Mouse (Mus musculus) kidney, postnatal 25 days (tissue): ENCODE results near the gene H2-Ob.
"Not testable (repeated sequence)": the region's sequence is repeated elsewhere in the genome, so short reads cannot be mapped to it uniquely, and the experiment has no call there.

Experiments used
- DNase-seq, 2 experiments: peaks; one replicate each; pipeline ENCODE4 v3.0.0; 2021; ENCODE audit warnings: mixed read lengths in 2 of 2

The H2-Ob gene

DNA sequence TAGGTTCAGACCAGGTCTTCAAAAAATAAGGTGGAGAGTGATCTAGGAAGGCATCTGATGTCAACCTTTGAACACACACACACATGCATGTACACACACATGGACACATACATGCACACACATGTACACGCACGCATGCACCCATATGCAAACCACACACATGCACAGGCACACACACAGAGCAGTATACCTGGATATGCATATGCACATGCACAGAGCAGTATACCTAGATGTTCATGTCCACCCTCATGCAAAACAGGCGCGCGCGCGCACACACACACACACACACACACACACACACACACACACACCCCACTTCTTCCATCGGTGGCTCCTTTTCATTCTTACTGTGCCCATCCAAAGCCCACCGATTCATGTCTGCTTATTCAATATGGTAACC, 30.8 kb upstream of the H2-Ob start:
- DNase-seq, result peak in 1 of 2 experiments; percentile 20

DNA sequence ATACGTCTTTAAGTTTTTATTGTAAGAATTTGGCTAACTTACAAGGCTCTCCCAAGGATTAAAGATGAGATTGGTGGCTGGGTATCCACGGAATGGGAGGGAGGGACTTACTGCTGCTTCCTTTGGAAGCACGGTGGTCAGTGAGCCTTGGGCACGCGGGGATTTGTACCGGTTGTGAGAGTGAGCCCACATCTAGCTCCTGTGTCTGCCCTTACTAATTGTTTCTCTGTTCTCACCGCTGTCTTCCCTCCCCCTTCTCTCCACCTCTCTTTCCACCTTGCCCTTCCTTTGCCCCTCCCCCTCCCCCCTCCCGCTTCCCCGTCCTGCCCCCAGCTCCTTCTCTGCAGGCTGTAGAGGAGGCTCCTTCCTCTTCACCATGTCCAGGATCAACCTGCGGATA, 30.3 kb upstream of the H2-Ob start:
- peak in 1 of 2 experiments; percentile 24 for DNase-seq

DNA sequence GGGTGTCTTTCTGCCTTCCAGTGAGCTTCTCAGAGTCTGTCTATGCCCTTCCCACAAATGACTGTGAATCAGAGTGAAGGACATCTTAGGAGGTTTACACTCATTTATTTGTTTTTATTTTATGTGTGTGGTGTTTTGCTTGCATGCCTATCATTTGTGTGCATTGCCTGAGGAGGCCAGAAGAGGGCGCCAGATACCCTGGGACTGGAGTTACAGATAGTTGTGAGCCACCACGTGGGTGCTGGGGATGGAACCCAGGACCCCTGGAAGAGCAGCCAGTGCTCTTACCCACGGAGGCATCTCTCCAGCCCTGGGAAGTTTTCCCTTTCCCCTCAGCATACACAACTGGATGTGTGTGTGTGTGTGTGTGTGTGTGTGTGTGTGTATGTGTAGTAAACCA, 29.0 kb upstream of the H2-Ob start:
- peak in 1 of 2 experiments; percentile 13 for DNase-seq

DNA sequence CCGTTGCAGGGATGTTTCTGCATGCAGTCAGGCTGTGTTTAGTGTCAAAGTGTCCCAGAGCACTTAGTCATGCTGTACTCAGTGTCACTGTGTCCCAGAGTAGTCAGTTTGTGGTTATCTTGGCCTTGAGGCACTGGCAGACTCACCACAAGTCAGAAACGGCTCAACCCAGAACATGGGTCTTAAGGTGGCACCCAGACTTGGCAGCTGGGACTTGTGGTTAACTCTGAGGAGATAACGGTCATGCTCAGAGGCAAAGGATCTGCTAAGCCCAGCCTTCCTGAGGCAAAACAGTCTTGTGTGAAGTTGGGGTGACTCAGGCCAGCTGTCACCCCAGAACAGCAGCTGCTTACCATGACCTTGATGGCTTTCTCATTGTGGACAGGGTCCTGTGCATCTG, 28.1 kb upstream of the H2-Ob start:
- DNase-seq, result no peak

DNA sequence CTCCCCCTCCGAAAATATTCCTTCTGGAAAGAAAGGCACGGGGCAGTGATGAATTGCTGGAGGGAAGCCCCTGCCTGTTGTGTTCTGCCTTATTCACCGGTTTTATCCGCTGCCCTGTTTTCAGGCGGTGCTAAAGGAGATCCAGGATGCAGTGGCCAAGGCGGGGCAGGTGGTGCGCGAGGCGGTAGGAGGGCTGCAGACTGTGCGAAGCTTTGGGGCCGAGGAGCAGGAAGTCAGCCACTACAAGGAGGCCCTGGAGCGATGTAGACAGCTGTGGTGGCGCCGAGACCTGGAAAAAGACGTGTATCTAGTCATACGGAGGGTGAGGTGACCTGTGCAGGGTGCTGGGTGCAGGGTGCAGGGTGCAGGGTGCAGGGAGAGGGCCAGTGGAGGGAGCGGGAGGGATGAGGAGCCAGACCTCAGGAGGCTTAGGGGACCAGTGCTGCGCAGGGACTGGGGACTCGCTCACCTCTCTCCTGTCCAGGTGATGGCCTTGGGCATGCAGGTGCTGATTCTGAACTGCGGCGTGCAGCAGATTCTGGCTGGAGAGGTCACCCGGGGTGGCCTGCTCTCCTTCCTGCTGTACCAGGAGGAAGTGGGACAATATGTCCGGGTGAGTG, 26.8 kb upstream of the H2-Ob start:
- peak in 1 of 2 experiments; percentile 33 for DNase-seq

DNA sequence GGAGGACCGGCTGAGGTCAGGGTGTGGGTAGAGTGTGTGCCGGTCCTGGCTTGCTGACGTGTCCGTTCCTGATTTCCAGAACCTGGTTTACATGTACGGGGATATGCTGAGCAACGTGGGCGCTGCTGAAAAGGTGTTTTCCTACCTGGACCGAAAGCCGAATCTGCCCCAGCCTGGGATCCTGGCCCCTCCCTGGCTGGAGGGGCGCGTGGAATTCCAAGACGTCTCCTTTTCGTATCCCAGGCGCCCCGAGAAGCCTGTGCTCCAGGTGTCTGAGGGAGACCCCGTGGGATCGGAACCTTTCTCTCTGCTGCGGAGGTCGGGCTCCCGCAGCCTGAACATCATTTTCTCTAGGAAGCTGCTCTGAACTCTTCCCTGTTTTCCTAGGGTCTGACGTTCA, 24.8 kb upstream of the H2-Ob start:
- DNase-seq, result peak in 1 of 2 experiments; percentile 33

DNA sequence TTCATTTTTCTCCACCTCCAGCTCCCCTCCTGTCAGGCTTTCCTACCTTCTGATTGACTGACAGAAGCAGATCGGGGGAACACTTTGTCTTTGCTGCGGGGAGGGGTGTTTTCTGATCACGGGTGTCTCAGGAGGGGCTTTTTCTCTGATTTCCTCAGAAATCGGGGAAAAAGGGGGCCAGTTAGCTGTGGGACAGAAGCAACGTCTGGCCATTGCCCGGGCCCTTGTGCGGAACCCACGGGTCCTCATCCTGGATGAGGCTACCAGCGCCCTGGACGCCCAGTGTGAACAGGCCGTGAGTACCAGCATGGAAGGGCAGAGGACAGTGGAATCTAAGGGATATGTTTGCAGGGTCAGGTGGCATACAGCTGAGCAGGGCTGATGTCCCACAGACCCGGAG, 23.5 kb upstream of the H2-Ob start:
- peak in 1 of 2 experiments; percentile 30 for DNase-seq

DNA sequence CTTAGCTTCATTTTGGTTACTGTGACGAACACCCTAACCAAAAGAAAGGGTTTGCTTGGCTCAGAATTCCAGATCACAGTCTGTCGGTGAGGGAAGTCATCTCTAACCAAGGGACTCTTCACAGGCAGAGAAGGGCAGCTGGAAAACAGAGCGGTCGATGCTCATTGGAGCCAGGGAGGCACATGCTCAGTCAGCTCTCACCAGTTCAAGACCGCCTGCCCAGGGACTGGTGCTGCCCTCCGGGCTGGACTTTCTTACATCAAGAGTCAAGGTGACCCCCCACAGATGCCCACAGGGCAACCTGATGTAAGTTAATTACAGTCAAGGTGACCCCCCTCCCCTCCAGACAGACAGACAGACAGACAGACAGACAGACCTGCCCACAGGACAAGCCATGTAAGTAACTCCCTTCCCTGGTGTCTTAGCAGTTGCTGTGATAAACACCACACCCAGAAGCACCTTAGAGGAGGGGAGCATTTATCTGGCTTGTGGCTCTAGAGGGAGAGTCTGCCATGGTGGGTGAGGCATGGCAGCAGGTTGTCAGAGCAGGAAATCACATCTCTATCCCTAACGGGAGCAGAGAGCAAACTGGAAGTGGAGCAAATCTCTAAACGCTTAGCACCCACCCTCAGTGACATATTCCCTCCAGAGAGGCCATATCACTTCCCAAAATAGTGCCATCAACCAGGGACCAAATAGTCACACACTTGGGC, 21.3 kb upstream of the H2-Ob start:
- DNase-seq, result peak in 1 of 2 experiments; percentile 24

DNA sequence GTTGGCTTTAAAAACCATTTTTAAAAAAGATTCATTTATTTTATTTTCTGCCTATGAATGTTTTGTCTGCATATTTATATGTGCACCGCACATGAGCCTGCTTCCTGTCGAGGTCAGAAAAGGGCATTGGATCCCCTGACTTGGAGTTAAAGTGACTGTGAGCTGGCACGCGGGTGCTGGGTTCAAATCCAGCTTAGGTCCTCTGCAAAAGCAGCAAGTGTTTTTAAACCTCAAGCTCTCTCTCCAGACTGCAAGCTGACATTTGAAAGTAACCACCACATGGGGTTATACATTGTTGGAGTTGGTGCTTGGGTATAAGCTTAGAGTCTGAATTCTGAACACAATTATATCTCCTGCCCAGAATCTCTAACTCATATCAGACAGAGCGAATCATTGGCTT, 20.7 kb upstream of the H2-Ob start:
- DNase-seq, result peak in 1 of 2 experiments; percentile 13

DNA sequence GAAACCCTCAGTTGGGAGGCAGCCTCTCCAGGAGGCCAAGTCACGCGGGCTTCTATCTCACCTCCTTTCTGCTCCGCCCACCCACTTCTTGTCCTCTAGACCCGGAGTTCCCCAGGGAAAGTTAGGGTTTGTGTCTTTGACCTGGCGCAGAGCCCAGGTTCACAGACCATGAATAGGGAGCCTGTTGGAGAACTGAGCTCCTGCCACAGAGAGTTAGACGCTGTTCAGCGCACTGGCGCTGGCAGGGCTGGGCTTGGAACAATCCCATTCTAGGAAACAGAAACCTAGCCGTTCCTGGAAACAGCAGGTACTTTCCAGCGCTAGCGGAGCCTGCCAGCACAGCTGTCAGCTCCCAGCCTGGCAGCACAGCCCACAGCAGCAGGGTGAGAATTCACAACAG, 20.0 kb upstream of the H2-Ob start:
- DNase-seq, result peak; percentile 87 to 93

DNA sequence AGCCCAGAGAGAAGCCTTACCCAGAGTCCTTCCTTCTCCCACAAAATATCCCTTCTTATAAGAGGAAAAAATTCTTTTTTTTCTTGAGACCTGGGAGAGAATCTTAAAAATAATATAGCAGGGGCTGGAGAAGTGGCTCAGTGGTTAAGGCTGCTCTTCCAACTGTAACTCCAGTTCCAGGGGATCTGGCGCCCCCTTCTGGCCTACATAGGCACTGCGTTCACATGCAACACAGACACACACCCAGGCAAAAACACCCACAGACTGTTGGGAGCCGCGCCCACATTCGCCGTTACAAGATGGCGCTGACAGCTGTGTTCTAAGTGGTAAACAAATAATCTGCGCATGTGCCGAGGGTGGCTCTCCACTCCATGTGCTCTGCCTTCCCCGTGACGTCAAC, 19.6 kb upstream of the H2-Ob start:
- DNase-seq, result peak; percentile 70 to 80

DNA sequence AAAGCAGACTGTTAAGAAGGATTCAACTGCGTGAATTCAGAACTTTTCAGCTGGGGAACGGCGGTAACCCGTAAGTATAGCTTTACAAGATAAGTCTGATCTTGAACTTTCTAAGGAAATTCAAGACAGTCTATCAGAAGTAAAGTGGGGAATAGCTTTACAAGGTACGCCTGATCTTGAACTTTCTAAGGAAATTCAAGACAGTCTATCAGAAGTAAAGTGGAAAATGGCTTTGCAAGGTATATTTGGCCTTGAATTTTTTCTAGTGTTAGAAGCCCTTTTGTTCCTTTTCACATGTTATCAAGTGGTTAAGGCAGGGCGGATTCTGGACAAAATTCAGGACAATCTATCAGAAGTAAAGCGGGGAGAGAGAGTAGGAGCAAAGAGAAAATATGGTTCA, 18.9 kb upstream of the H2-Ob start:
- not testable (repeated sequence) for DNase-seq

DNA sequence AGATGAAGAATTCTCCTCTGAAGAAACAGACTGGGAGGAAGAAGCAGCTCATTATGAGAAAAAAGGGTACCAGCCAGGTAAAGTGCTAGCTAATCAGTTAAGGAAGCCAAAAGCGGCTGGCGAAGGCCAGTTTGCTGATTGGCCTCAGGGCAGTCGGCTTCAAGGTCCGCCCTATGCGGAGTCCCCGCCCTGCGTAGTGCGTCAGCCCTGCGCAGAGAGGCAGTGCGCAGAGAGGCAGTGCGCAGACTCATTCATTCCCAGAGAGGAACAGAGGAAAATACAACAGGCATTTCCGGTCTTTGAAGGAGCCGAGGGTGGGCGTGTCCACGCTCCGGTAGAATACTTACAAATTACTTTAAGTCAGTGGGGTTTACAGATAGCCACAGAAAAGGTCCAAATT, 18.3 kb upstream of the H2-Ob start:
- not testable (repeated sequence) for DNase-seq

DNA sequence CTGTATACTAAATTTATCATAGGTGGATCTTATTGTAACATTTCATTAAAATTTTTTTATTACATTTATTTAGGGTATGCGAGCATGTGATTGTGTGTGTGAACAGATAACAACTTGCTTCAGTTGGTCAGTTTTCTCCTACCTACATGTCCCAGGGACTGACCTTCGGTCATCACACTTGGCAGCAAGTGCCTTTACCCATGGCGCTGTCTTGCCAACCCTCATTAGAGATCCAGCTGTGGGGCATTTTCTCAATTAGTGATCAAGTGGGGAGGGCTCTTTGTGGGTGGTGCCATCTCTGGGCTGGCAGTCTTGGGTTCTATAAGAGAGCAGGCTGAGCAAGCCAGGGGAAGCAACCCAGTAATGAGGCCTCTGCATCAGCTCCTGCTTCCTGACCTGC, 13.9 kb upstream of the H2-Ob start:
- DNase-seq, result peak in 1 of 2 experiments; percentile 36

DNA sequence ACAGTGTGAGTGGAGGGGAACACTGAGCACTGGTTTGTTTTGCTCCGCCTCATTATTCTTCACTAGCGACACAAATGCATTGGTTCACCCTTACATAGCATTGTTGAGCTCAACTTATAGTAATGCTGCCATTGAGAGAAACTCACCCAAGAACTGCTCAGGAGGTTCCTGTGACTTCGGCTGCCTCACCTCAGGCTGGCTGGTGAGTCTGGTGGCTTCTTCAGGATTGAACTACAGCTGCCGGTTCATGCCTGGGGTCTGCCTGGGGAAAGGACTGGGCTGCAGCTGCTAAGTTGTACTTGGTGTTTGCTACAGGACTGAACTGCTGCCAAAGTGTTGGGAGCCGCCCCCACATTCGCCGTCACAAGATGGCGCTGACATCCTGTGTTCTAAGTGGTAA, 13.3 kb upstream of the H2-Ob start:
- no peak for DNase-seq

DNA sequence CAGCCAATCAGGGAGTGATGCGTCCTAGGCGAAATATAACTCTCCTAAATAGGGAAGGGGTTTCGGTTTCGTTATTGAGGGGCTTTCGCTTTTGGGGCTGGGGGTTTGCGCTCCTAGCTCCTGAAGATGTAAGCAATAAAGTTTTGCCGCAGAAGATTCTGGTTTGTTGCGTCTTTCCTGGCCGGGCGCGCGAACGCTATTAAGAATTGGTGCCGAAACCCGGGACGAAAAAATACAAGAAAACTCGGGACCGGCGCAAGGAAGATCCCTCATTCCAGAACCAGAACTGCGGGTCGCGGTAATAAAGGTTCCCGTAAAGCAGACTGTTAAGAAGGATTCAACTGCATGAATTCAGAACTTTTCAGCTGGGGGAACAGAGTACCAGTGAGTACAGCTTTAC, 12.8 kb upstream of the H2-Ob start:
- not testable (repeated sequence) for DNase-seq

DNA sequence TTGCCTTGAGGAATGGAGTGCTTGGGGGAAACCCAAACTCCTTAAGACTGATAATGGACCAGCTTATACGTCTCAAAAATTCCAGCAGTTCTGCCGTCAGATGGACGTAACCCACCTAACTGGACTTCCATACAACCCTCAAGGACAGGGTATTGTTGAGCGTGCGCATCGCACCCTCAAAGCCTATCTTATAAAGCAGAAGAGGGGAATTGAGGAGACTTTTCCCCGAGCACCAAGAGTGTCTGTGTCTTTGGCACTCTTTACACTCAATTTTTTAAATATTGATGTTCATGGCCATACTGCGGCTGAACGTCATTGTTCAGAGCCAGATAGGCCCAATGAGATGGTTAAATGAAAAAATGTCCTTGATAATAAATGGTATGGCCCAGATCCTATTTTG, 7.7 kb upstream of the H2-Ob start:
- DNase-seq, result not testable (repeated sequence)

DNA sequence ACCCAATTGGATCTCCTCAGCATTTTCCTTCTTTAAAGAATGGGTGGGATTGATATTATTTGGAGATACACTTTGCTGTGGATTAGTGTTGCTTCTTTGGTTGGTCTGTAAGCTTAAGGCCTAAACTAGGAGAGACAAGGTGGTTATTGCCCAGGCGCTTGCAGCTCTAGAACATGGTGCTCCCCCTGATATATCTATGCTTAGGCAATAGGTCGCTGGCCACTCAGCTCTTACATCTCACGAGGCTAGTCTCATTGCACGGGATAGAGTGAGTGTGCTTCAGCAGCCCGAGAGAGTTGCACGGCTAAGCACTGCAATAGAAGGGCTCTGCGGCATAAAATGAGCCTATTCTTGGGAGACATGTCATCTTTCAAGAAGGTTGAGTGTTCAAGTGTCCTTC, 6.7 kb upstream of the H2-Ob start:
- not testable (repeated sequence) for DNase-seq

DNA sequence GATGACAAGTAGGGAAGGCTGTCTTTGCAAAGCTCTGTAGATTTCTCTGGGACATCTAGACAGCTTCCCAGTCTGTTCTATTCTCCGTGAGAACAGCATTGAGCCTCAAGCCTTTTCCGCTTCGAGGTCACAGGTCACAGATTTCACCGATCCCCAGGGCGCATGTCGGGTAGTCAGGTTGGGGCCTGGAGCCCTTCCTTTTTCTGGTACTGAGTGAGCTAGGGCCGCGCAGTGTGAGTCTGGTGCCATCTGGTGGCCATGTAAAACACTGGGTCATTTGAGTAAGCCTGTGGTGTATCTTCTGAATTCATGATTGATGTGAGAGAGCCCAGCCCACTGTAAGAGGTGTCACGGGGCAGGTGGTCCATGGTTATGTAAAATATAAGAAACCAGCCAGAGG, 3.8 kb upstream of the H2-Ob start:
- DNase-seq, result peak; percentile 84 to 86

DNA sequence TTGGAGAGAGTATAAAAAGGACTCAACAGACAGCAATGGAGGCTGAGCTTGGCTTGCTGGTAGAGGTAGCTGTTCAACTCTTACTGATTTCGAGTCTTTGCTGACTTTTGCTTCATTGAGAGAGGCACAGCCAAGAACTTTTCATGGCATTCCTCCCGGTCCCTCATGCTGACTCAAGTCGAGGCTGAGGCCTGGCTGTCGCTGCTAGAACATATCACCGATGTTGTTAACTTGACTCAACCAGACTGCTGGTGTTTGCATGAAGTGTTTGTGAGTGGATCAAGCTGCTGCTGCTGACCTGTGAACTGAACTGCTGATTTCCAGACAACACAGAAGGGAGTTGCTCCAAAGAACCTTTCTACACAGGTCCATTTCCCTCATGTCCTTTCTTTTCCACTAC, 2.0 kb upstream of the H2-Ob start:
- no peak for DNase-seq

DNA sequence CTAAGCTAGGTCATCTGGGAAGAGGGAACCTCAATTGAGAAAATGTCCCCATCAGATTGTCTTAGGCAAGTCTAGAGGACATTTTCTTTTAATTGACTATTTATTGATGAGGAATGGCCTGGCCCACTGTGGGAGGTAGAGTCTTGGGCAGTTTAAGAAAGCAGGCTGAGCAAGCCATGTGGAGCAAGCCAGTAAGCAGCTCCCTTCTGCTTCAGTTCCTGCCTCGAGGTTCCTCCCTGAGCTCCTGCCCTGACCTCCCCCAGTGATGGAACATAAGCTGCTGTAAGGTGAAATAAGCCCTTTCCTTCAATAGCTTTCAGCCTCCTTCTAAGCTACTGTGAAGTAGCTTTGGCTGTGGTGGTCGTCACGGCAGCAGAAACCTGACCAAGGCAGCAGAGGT, 962 bp upstream of the H2-Ob start:
- no peak for DNase-seq

DNA sequence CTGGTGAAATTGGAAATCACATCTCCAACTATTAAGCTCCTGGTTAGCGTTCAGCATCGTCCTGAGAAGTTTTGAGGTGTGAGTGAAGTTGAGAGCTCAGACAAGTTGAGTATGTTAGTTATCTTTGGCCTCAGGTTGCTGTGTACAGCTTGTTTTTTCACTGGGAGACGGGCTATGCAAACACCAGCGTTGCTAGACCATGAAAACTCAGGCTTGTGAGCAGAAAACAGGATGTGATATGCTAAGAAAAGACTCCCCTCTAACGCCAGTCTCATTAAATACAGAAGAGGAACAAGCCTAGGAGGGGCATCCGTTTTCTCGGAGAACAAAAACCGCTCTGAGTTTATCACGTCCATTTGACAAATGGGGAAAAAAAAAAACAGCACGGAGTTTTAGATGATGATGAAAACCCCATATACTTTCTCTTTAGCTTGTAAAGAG, 918 bp downstream of the H2-Ob start:
- DNase-seq, result no peak

DNA sequence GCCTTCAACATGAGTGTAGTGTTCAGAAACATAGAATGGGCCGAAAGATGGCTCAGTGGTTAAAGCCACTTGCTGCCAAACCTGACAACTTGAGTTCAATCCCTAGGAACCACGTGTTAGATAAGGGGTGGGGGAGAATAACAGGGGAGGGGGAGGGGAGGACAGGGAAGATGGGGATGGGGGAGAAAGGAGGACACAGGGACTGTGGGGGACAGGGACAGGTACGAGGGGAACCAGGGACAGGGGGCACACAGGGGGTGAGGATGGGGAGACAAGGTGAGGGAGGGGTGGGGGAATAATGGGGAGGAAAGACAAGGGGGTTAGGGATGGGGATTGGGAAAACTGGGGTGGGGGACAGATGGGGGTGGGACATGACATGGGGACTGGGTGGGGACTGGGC, 1.7 kb downstream of the H2-Ob start:
- no peak for DNase-seq

DNA sequence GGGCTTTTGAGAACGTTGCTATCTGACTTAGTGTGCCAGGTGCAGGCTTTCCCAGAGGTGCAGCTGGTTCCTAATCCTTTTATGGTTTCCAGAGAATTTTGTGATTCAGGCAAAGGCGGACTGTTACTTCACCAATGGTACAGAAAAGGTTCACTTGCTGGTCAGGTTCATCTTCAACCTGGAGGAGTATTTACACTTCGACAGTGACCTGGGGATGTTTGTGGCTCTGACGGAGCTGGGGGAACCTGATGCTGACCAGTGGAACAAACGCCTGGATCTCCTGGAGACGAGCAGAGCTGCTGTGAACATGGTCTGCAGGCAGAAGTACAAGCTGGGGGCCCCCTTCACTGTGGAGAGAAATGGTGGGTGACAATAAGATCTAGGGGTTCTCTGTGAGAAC, 2.2 kb downstream of the H2-Ob start:
- DNase-seq, result no peak

DNA sequence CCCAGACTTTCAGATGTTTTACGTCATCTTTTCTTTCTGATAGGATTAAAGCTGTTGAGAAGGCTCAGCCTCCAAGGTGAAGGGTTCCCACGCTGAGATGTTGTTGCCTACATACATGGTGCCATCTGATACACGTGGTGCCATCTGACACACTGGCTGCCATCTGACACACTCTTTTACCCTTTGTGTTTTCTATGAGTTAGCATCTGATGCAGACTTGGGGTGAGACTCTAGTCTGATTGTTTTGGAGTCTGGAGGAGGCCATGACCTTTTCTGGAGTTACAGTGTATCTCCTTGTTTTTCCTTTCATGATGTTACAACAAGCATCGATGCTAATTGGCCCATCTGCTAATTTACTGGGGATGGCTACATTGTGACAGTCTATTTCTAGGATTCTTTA, 6.0 kb downstream of the H2-Ob start:
- DNase-seq, result no peak
